Mouse (Mus musculus) bone marrow, adult 2 months (tissue): ENCODE results near the gene Vgll4.

Experiments used
- CTCF ChIP-seq: fragments of 200-500 bp; IDR thresholded peaks from 2 replicates; pipeline ENCODE4 v1.5.1; 2011; ENCODE audit warnings: low read length, control low read depth; ENCODE audit not compliant: control insufficient read depth, insufficient read depth
- POLR2A ChIP-seq: fragments of 200-500 bp; IDR thresholded peaks from 2 replicates; pipeline ENCODE4 v1.6.1; 2011; ENCODE audit warnings: low read depth, mild to moderate bottlenecking, control low read depth, low read length, borderline replicate concordance; ENCODE audit not compliant: control insufficient read depth

GRCm38 (mm10) chr6:114898949-114899348 is 70.8 kb downstream of the Vgll4 start:
- TF ChIP-seq CTCF, result no peak
- no peak for TF ChIP-seq POLR2A
